Mouse (Mus musculus): ENCODE results near the gene Tcirg1.

GRCm38 (mm10) chr19:3955804-3956203, 48.9 kb upstream of the Tcirg1 start:
- TF ChIP-seq CTCF (IDR thresholded peaks at IDR 0.05; ENCODE audit: control insufficient read depth, insufficient read depth, low read length): no peak
- no peak for TF ChIP-seq POLR2A (IDR thresholded peaks at IDR 0.05; ENCODE audit: borderline replicate concordance, control insufficient read depth, low read depth, low read length)

All from bone marrow, adult 2 months (tissue).